Mouse (Mus musculus) ES-Bruce4 (cell line): ENCODE results near the gene Cd47.

ENCODE experiments used
- CTCF ChIP-seq: IDR thresholded peaks from one replicate; pipeline ENCODE4 v1.8.1; 2011; ENCODE audit warnings: low read depth, low read length
- POLR2A ChIP-seq: IDR thresholded peaks from one replicate; pipeline ENCODE4 v1.8.1; 2011; ENCODE audit warnings: low read length; ENCODE audit not compliant: insufficient read depth

GRCm38 (mm10) chr16:49901395-49901794, 101.1 kb downstream of the Cd47 start:
- no peak for TF ChIP-seq CTCF
- no peak for TF ChIP-seq POLR2A
